Mouse (Mus musculus) left cerebral cortex, postnatal 25 days (tissue): ENCODE measurements around the gene Ikzf3. TPM values are rescaled to one million over a fixed set of nuclear protein-coding genes. Genes with fewer than 3 reads are reported as not detected.

ENCODE experiments used
- DNase-seq, 2 experiments: peaks; one replicate each; pipeline ENCODE4 v3.0.0; 2022; ENCODE audit warnings: low spot score in 2 of 2, mixed read lengths in 1 of 2
- intact Hi-C: fragments of 180-260 bp; cut with DNase I; formaldehyde crosslinking; loops from one replicate; pipeline ENCODE4 v1.15.1; 2025
- total RNA-seq, 2 experiments: library from RNA; stranded (reverse); gene quantifications; 2 replicates each; pipeline ENCODE4 v1.2.3; 2021

Ikzf3 gene
- under 1 TPM in 1 of 2 experiments, not detected in 1; 0.78 TPM for total RNA-seq

DNA sequence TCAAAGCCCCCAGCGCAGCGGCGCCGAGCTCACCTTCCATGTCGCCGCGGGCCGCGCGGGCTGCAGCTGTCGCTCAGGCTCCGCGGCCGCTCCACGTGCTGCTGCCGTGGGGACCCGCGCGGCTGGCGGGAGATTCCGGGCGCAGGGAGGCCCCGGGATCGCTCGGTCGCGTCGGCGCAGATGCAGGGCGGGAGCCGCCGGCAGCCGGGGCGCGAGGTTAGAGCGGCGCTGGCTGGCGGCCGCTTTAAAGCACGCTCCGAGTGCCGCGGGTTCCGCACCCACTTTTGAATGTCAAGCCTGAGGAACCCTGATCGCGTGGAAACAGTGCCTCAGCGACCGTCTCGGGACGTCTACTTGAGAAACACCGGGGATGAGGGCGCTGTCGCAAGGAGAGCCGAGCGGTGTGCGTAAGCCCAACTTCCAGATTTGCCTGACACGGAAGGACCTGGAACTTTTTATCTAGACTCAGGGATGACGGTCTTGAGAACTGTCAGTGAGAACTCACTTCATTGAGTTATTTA lies at the start of gene Ikzf3:
TSS of gene Ikzf3 (minus strand) at position 321 of the 521 bp plus-strand sequence.
- peak; percentile 12 for DNase-seq
- intact Hi-C loops = no loop called here

DNA sequence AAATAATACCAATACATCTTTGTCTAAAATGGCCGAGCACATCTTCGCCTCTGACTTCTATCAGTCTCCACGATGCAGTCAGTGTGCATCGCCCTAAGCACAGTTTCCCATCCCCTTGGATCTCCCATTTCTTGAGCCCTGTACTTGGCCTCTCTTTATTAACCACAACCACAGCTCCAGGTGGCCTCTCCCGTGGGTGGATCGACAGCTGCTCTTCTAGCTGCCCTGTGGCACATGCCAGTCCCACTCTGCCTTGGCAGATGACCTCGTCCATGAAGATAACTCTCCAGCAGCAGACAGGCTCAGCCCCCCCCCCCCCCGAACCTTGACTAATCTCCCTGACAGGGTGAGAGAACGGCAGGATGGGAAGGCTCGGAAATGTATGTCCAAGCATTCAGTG lies 49.6 kb upstream of the Ikzf3 start:
- DNase-seq = no peak
- intact Hi-C loops = no loop called here

DNA sequence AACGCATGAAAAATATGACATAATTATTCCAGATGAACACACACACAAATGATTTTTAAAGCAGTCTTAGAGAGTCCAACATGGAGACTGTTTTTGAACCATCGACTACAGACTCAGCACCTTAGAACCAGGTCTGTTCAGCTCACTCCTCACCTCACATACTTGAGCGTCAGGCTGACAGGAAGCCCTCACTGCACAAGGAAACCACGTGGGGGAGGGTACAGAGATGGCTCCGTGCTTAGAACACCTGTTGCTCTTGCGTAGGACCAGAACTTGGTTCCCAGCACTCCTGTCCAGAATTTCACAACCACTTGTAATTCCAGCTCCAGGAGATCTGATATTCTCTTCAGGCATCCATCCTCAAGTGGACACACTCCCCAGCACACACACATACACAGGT lies 49.2 kb upstream of the Ikzf3 start:
- intact Hi-C loops = no loop called here
- DNase-seq = no peak

DNA sequence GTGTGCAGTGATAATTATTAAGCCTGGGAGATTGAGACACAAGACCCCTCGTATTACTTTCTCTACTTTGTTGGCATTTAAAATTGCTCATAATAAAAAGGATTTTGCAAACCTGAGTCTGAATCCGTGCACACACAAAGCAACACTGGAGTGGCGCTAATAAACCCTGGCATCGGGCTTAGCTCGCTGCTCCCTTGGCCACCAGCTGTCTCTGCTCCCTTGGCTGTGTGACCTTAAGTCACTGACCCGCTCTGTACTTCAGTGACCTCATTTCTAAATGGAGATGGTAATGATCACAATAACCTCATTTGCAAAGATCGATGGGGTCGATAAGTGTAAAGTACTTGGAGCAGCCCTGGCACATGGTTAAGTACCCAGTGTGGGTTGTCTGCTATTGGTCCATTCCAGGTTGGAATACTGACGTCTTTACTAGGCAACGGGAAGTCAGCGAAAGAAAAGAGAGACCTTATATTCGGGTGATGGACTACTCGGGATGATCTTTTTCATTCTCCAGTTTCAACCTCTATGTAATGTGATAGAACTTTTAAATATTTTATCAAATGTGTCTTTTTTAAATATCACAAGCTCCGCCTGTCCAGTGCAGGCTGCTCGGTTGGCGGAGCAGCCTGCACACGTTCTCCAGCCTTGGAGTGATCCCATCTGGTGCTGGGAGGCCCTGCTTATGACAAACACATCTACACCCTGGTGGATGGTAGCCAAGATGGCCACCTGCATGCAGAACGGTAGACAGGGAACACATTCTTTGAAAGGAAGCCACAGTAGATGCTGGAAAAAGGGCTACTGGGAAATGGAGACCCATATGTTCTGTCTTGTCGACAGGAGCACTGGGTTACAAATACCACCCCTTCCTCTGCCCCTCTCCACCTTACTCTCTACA lies 45.0 kb upstream of the Ikzf3 start:
- intact Hi-C loops = no loop called here
- no peak for DNase-seq

DNA sequence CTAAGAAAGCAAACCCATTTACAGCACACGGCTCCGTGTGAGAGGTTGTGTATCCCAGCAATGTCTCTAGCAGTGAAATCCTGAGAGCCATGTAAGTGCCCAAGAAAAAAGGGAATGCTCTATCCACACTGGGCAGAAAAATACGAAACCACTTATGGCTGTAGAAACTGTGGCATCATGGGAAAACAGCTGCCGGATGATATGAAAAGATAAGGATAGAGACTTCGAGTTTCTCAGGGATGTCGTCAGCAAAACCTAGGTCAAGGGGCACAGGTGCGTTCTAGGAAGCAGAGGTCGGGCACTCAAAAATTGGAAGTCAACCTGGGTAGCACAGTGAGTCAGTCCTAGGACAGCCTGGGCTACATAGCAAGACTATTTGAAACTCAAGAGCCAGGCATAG lies 43.5 kb upstream of the Ikzf3 start:
- intact Hi-C loops = no loop called here
- DNase-seq = no peak

DNA sequence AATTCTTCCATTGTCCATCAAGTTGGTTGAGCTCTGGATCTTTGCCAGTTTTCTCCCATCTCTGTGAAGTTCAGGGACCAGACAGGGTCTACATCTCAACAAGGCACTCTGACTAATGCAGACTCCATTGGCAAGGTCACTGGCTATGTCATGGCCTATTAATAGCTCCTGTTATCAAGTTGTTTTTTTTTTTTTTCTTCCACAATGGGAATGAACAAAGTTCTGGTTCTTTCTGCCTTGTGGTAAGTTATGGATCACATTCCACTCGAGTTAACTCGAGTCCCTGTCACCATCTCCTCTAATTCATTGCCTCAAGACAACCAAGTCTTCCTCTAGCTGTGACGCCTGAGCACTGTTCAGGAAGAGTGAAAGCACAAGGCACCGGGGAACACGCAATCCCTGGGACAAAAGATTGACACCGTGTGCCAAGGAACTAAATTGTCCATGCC lies 43.0 kb upstream of the Ikzf3 start:
- DNase-seq = no peak
- intact Hi-C loops = no loop called here

DNA sequence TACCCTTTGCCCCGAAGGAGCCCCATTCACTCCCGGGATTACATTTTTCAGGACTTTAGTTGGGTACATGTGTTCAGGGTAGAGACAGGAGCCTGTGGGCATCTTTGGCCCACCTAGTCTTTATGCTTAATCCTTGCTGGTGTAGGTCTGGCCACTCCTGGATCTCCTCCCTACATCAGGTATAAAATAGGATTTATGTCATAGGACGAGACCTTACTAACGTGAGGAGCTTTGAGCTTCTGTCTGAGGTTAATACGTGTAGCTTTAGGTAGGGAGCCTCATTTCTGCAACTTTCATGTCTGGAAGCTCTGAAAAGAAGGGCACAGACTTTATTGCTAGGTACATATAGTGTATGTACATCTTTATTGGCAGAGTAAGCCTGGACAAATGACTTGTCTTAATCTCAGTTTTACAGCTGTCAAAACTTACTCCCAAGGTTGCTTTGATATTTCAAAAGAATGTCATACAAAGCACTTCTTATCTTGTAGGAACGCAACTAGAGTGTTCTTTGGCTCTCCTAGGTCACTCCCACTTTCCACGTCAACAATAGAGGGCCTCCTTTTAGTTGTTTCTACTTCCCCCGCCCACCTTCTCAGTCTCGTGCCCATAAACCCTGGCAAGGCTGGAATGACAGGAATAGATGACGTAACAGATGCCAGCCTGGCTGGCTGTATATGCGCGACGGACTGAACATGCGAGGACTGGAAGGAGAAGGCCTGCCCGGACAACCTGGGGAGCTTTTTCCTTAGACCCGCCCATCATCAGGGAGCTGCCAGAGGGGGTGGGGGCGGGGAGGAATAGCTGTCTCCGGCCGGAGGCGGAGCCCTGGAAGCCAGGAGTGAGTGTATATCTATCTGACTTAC lies 42.1 kb upstream of the Ikzf3 start:
- intact Hi-C loops = loop anchor here (2.0 kb wide), 1 partner anchor 37 kb away; the partner anchor contains the start of gene Zpbp2
- peak; percentile 46 to 70 for DNase-seq

DNA sequence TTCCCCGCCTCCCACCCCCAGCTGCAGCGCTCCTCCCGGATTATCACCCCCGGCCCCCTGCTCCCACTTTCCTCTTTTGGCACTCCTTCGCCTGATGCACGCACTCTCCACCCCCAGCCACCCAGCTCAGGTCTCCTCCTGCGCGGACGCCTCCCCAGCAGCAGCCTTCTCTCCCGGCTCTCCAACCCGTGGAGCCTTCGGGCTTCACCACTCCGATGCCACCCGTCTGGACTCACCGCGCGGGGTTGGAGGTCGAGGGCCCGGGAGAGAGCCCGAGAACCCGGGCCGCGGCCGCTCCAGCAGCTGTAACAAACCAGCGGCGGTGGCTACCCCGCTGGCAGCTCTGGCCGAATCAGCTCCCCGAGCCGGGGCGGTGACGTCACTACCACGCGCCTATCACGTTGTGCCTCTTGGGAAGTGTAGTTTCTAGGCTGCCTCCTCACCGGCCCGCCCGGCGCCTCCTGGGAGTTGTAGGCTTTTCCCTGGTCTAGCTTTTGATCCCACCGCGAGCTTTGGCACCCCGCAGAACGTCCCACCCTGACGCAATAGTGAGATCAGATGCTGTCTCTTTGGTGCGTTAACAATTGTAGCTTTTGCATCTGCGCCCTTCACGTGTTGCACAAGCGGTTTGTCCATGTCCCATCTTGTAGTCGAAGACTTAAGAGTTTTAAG lies 41.2 kb upstream of the Ikzf3 start, which contains the start of gene Ormdl3:
TSS of gene Ormdl3 (minus strand) at position 477 of the 672 bp plus-strand sequence.
- intact Hi-C loops = loop anchor here (2.0 kb wide), 1 partner anchor 36 kb away; the partner anchor contains the start of gene Zpbp2

DNA sequence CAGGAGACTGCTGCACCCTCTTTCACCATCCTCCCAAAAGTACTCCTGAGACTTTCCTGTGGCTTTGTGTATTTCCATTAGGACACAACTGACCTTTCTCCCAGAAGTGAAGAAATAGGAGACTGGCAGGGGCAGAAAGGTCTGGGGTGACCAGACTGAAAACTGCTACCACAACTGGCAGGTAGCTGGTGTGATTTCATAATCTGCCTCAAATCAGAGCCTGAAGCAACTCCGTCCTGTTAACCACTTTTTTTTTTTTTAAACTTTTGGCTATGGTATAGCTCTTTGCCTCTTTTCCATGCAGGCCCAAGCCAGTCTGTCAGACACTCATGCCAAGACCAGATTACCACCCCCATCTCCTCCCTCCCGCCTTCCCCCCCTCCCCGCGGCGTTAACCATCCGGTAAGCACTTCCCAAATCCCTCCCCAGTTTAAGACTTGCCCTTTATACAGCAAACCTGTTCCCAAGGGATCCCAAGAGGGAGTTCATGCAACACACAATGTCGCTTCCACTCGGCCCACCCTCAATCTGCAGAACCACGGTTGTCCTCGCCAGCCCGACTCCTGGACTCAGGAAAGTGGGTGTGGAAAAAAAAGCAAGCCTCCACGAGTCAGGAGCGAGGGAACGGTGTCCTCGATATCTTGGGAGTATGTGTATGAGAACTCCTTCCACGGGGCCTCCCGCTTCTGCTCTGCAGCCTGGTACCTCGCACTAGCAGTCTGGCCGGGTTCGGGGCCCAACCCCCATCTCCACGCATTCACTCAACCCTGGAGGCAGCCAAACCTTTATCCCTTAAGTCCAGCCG lies 40.5 kb upstream of the Ikzf3 start:
- DNase-seq = peak; percentile 23 to 30
- intact Hi-C loops = loop anchor here (2.0 kb wide), 1 partner anchor 35 kb away; the partner anchor contains the start of gene Zpbp2

More for the DNA sequence above, 41.2 kb upstream of the Ikzf3 start, which contains the start of gene Ormdl3:
- DNase-seq = peak; percentile 99

DNA sequence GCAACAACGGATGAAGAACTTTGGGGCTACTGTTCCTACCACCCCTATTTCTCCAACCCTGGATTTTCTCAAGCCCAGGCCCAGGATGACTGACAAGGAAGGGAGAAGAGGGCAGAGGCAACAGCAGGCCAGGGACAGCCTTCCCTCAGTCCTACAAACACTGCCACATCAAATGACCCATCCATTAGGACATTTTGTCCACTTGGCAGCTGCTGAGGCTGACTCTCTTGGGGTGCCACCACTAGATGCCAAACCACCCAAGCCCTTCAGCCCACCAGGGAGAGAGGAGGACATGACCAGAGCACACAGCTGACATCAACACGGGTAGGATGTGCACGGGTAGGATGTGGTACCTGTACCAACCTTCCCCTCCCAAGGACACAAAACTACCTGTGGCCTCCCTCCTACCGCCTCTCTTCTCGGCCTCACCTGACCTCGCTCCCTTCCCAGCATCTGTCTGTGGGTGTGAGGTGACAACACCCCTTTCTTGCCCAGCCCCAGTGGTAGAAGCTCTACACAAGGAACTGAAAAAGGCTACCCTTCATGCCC lies 38.9 kb upstream of the Ikzf3 start:
- no peak for DNase-seq
- intact Hi-C loops = no loop called here

DNA sequence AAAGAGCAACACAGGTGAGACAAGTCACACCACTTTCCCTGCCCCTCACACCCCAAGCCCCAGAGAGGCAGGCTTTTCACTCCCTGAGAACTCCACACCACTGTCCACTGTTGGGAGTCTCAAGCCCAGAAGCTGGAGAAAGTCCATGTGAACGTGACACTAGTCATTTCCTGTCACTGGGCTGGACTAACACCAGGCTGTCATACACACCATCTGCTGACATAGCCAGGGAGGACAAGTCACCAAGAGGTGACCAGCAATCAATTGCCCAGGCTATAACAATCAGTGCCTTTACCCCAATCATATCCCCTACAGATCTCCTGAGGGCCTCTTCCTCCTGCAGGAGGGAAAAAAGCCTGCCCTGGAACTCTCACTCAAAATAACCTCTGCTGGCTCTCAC lies 38.3 kb upstream of the Ikzf3 start:
- DNase-seq = no peak

DNA sequence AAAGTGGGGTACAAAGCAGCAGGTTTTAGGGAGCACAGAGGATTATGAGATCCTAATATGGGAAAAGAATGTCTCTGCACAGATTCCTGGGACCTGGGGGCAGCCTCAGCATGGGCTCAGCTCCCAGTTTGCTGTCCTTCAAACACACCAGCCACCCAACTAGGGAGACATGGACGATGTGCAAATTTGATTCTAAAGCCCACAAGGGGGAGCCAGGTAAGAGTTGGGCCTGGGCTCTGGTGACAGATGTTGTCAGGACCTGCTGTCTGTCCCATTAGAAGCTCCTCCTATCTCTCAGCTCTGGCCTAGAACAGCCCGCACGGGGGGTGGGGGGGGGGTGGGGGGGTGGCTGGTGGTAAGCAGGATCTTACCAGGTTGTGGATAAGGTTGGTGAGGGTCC lies 37.7 kb upstream of the Ikzf3 start:
- intact Hi-C loops = no loop called here
- DNase-seq = no peak

More for the DNA sequence above, 38.3 kb upstream of the Ikzf3 start:
- intact Hi-C loops = no loop called here

DNA sequence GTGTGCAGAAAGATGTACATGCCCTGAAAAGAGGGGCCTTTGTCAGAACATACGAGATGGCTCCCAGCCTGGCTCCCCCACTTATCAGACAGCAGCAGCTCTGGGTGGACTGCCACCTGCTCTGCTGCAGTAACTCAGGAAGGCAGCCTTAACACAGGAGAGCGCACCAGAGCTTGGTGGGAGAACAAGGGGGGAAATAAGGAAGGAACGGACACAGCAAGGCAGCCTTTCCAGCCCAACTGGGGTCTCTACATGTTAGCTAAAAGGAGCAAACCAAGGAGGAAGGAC lies 37.4 kb upstream of the Ikzf3 start:
- intact Hi-C loops = no loop called here

DNA sequence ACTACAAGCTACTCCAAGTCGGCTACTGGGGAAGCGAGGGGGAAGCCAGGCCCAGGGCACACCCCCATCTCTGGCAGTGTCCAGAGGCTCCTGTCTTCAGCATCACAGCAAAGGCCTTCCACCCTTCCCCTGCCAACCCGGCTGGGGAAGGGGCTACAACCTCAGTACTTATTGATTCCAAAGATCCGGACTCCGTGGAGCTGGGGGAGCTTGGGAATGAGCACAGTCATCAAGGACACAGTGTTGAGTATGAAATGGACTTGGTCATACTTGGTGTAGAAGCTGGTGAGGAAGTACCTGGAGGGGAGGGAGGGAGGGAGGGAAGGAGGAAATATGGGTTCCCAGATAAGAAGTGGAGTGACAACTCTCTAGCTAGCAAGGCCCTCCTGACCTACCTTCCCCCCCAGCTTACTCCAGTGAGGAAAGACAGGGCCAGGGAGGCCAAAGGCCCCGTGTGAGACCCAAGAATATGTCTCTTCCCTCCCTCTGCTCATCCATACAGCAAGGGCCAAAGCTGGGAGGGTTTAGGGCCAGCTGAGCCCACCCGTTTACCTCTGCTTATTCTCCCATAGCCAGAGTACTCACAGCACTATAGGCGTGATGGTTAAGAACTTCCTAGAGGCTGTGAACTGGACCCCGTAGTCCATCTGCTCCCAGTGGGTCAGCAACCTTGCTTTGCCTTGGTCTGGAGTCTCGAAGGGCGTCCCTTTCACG lies 36.9 kb upstream of the Ikzf3 start:
- no peak for DNase-seq
- intact Hi-C loops = no loop called here

More for the DNA sequence above, 37.4 kb upstream of the Ikzf3 start:
- DNase-seq = no peak

DNA sequence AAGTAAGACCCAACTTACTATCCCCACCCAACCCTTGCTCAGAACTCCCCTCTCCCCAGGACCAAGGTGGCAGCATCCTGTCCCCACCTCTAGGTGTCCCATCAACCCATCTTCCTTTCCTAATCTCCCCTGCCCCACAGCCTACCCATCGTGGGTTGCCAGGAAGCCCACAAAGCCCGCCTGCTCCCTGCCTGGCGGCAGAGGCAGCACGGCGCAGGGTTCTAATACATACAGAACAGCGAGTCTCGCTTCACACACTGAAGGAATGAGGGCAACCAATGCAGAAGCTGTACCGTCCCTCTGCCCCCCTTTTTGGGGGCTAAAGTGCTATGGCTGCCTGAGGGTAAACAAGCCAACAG lies 36.2 kb upstream of the Ikzf3 start:
- intact Hi-C loops = no loop called here
- DNase-seq = no peak

DNA sequence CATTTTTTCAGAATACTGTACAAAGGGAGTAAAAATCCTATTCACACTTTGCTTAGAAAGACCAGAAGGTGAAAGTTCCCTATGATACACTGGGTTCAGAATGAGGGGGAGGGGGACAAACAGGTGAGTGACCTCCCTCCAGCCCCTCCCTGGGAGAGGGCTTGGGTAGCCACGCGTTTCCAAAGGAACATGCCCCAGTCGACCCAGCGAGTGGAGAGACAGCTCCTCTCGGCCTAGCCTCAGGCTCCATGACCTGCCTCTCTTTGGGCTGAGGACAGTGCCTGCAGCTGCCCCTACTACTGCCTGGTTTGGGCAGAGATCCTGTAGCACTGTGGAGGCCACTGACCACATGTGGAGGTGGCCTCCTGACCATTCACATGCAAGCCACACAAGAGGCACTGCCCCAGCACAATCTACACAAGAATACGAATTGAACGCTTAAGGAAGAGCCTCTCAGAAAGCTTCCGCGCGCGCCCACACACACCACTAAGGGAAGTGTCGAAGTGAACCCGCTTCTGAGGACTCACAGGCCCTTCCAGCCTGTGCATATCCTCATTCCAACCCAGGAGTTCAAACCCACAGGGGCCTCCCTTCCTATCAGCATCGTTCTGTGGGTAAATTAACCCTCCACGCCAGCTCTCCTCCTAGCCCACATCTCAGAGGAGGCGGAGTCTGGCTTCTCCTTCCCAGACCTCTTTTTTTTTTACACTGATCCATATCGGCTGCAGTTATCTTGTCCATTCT lies 35.6 kb upstream of the Ikzf3 start:
- intact Hi-C loops = no loop called here
- no peak for DNase-seq
